Mouse (Mus musculus) megakaryocyte progenitor cell, adult 5-6 weeks (primary cell): ENCODE measurements at regions not wholly inside any gene's neighbourhood (a gene's known extent, or its start where the extent isn't known, plus 50 kb on each side); places are given as distances from the start of the nearest gene placed in this dataset.

ENCODE experiments used
- ATAC-seq: replicated peaks from 2 replicates; pipeline ENCODE4 v1.8.0; 2016; ENCODE audit warnings: mild to moderate bottlenecking, moderate TSS enrichment, inconsistent platforms; ENCODE audit not compliant: poor library complexity

DNA sequence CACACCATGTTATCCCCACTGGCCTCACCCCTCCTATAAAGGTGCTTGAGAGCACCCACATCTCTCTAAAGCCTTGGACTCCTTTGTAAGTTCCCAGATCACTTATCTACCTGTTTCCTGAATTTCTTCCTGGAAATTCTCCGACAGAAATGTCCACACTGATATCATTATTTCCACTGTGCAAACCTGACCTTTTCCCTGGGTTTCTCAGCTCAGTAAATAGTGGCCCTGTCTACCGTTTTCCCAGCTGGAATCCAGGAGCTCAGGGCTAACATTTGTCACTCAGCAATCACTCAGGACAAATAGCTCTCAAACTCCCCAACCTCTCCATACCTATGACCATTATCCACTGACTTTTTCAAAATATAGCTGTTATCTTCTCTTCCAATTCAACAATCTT lies 241.6 kb upstream of the Gm6657 start:
- ATAC-seq = no peak

DNA sequence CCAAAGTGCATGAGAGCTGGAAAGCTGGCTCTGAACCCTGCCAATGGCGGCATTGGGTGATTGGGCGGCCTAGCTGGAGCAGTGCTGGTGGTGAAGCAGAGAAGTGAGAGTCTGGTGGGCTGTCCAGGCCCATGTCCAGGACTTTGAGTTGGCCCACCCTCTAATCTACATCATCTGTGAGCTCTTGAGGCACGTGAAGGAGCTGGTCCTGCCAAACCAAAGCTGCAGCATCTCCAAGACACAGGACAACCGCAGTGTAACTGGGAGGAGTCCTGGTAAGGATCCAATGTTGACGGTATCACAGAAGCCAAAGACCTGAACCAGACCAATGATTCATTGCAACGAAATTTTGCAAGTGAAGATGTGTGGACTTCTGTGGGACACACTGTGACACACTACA lies 231.4 kb upstream of the Gm6657 start:
- ATAC-seq = no peak

DNA sequence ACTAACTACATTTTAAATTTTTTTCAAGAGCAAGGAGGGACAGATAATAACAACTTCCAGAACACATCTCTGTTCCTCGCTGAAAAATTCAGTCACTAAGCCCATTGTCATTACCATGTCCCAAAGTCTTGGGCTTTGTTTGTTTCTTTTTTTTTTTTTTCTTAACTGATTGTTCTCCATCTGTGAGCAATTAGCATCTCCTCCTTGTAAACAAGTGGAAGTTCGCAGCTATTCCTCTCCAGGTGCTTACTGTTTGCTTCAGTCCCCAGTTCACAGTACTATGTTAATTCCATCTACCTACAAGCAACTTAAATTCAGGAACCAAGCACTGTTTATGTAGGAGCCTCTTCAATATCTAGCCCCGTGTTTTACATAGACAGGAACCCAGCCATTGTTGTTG lies 225.5 kb upstream of the Gm6657 start:
- ATAC-seq = no peak

DNA sequence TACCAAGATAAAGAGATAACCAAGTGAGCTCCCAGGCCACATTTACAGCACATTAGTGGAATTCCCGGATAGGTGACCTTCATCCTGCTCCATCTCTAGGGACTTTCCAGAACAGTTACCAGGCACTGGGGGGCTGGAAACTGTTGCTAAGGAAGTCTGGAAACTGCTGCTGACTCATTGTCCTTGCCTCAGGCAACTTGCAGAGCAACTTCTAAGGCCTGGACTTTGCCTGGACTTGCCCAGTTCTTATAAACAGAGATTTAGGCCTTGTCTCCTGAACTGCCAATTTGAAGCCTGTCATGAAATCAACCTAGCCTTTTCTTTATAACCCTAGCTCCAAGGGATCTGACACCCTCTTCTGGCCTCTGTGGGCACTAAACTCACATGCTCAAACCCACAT lies 224.0 kb upstream of the Gm6657 start:
- no peak for ATAC-seq

DNA sequence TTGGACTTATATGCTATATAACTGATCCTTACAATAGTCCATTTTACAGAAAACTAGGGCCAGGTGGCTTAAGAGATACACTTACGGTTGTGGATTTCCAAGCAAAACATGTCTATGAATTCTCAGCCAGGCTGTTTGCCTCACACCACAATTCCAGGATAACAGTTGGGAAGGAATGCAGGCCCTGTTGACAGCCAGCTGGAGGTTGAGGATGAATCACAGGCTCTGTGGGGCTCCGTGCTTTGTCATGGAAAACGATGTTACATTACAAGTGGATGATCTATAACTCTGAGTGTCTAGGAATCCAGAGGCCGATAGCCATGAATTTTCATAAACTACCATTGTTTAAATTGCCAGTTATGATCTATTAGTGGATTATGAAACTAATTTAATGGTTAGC lies 221.9 kb upstream of the Gm6657 start:
- no peak for ATAC-seq

DNA sequence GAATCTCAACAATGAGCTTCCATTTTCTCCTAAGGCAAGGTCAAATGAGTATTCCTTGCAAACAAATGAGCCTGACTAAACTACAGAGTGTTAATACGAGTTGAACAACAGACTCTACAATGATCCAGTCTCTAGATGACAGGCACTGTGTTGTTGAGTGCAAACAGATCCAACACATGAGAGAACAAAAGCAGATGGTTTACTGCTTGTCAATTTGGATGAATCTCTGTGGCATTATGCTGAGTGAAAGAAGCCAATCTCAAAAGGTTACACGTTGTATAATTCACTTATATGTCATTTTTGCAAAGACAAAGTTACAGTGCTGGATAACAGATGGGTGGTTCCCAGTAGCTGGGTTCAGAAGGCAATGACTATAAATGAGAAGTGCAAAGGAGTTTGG lies 217.1 kb upstream of the Gm6657 start:
- no peak for ATAC-seq

DNA sequence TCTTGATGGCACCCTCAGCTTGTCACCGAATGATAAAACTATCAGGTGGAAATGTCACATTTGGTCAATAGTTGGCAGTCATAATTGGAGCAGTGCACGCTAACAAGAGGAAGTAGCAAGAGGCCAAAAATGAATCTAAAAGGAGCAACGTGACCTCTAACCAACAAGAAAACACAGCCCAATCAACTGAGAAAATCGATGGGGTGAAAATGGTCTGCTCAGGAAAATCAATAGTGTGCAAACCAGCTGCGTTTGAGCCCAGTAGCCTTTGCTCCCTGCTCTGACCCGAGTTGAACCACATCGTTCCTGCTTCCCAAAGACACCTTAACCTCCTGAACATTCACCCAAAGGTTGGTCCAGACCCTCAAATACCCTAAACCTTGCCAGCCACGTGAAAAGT lies 207.3 kb upstream of the Gm6657 start:
- no peak for ATAC-seq

DNA sequence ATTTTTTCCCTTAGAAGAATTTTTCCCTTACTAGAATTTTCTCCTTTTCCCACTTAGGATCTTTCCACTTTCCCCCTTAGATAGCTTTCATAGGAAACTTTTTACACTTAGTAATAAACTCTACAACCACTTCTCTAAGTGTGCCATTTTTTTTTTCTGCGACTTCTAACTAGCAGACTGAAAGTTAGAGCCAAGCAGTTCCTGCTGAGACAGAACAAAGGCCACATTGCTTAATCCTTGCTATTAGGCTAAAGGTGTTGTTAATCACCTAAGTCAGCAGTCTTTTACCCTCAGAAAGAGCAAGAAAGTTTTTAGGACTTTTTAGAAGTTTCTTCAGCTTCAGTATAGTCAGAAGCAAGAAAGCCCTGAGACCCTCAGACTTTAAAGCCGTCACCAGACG lies 204.3 kb upstream of the Gm6657 start:
- no peak for ATAC-seq

DNA sequence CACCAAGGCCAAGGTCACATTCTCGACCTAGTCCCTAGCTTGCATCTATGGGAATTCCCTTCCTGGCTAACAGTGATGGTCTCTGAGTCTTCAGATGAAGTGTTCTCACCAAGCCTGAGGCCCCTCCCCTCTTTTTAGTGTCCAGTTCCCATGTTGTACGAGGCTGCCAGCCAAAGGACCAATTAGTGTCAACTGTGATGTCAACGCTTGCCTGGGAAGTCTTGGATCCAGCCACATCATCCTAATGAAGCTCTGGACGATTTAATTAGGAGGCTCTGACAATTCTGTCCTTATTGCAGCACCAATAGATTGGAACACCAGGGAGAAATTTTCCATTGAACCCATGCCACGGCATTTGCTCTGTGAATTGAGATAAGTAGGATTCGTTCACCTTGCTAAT lies 202.4 kb upstream of the Gm6657 start:
- no peak for ATAC-seq

DNA sequence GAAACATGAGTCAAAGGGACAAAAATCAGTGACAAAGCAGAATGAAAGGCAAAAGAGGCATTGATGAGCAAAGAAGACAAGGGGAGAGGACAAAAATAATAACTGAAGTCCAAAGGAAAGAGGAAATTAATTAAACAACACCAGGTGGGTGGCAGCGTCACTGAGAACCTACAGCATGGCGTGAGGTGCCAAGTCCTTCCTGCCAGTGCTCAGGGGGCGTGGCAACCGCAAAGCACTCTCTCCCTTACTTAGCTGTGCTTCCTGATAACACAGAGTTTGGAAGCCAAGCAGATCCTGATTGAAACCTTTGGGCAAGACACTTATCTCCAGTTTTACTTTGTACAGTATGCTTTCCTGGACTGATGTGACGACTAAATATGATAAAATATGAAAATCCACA lies 199.9 kb upstream of the Gm6657 start:
- no peak for ATAC-seq

DNA sequence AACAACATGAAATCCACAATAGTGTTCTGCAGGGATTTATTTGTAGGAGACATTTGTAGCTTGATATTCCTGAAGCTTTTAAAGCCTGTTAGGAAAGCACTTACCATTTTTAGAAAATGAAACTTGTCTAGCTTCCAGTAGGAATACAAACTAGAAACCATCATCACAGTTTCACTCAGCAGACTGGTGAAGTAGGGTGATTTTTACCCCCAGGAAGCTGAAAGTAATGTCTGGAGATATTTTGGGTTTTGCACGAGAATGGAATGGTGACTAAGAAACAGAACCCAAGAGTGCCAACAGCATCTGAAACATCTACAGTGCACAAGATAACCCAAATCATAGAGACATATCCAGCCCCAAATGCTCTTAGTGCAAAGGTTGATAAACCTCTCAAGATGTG lies 196.1 kb upstream of the Gm6657 start:
- ATAC-seq = no peak

DNA sequence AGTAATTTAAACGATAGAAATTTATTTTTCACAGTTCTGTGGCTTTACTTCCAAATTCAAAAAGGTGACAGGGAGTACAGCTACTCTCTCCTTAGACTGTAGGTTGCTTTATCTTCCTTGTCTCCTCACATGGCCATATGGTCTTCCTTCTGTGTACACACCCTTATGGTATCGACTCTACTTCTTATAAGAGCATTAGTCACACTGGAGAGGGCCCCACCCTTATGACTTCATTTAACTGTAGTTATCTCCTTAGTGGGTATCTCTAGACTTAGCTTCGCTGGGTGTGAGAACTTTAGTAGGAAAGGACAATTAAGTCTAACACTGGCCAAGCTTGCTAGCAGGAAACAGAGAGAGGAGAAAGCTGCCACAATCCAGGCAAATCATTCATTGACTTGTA lies 193.6 kb upstream of the Gm6657 start:
- ATAC-seq = no peak

DNA sequence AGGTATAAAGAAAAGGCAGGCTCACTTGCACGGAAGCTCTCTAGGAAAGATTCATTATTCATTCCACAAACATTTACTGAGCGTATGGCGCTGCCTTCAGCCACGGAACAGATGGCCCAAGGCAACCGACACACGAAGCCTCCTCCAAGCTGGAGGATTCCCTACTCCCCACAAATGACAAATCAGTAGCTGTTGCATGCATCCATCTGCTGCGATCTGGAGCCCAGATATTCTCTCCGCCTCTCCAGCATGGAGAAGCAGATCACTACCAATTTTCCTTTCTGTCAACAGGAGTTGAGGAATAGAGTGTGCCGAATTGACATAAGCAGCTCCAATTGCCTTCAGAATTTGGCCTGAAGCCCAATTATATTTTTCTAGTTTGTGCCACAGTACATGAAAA lies 192.2 kb upstream of the Gm6657 start:
- ATAC-seq = no peak

DNA sequence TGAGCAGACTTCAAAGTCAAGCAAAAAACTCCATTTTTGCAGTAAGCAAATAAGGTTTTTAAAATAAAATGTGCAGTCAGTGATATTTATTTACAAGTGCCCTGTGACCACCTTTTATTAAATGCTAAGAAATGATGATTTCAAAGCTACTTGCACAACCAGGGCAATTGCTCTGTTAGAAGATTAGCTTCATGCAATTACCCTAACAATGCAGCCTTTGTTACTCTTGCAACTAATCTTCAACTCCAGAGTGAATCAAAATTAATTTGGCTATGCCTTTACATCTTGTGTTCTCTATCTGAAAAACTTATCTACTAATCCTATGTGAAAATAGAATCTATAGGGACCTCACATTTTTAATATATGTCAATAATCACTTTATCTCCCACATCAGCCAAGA lies 160.3 kb upstream of the Gm6657 start:
- no peak for ATAC-seq

DNA sequence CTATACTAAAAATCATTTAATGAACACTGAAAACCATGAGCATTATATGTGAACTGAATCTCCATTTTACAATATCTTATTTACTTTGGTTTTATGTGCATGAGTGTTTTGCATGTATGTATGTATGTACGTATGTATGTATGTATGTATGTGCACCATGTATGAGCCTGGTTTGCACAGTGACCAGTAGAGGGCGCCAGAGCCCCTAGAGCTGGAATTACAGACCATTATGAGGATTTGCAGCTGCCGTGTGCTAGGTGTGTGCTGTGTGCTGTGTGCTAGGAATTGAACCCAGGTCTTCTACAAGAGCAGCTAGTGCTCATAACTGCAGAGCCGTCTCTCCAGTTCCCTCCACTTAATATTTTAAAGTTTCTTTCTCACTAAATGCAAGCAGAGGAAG lies 147.5 kb upstream of the Gm6657 start:
- ATAC-seq = no peak

DNA sequence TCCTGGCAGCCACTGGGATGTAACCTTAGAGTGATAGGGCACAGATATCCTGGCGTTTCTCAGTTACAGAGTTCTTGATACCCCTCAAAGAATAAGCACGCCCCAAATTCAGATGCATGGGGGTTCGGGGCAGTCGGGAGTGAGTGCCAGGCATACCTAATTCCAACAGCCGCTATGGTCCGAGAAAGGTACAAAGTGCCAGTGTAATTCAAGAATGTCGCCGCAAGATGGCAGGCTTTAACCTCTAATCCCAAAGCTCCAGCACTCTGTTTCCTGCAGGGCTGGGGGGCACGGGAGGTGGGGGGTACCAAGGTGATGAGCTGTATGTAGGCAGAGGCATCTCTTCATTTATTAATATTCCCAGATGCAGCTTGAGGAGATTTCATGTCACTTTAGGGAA lies 138.1 kb upstream of the Gm6657 start:
- peak; percentile 90 for ATAC-seq

DNA sequence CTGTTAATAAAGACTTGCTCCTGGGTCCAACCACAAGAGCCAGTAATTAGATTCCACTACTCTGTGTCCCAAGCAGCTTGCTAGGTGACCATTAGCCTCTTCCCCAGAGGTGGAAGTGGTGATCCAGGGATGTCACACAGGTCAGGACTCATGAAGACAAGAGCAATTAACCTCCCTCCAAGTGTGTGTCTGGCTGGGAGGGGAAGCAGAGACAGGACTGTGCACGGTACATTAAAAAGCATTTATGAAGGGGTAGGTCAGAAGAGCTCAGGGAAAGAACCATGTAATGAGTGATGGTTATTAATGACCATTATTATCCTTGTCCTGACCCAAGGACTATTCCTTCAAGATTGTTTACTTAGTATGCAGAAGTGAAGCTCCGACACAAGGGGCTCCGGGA lies 136.9 kb upstream of the Gm6657 start:
- ATAC-seq = no peak

DNA sequence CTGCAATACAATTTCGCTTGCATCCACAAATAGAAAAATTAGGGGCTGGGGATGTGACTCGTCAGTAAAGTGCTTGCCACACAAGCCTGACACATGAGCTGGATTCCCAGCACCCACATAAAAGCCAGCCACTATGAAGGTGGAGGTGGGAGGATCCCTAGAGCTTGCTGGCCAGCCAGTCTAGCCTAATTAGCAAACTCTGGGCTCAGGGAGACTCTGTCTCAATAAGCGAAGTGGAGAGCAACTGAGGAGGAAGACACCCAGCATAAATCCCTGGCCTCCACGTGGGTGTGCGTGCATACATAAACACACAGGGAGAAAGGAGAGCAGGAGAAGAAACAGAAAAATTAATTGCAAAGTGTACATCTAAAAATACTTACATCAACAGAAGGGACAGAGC lies 134.1 kb upstream of the Gm6657 start:
- no peak for ATAC-seq

DNA sequence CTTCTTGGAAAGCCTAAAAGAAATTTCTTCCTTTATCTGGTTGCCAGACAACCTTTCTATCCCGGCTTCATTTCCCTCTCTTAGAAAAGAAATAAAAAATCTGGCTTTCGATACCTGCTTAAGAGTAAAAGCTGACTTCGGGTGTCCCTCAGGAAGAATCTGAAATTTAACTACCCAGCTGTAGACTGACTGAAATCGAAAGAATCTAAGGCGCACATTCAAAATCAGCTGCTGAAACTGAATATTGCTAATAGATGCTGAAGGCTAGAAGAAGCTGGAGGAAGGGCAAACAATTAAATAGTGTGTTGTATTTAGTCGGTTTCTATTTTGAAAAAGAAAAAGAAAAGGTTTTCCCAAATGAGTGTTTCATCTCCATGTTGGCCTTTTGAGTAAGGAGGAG lies 128.0 kb upstream of the Gm6657 start:
- ATAC-seq = no peak

DNA sequence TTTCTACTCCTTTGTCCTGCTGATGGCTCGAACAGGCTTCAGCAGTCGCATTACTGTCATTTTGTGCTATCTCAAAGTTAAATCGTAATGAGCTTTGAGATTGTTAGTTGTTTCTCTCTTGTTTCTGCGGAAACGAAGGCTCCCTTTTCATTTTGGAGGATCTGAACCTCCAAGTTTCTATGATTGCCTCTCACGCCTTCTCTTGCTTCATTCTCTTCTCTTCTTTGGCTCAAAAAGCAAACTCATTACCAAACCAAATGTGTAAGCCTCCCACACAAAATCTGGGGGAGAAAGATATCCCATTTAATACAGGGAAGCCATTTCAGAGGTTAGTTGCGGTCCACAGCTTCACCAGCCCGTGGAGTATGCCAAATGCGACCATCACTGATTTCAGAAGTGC lies 121.1 kb upstream of the Gm6657 start:
- no peak for ATAC-seq

DNA sequence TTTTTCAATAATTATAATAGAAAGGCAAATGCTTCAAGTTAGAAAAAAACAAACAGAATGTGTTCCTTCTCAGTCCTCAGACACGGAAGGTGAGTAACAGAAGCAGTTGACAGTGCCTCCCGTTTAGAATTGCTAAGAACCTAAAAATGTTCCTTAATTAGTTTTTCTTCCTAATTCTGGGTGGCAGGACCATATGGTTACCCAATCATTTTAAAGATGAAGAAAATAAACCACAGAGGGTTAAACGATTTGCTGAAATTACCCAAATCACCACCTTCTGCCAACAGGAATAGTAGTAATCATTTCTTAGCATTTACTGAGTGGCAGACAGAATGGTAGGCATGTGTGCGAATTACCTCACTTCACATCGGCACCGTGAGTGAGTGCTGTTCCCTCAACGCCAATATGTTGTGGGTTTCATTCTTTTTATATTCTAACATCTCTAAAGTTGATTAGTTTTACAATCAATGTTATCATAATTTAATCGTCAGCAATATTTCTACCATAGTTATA lies 119.7 kb upstream of the Gm6657 start:
- ATAC-seq = no peak

DNA sequence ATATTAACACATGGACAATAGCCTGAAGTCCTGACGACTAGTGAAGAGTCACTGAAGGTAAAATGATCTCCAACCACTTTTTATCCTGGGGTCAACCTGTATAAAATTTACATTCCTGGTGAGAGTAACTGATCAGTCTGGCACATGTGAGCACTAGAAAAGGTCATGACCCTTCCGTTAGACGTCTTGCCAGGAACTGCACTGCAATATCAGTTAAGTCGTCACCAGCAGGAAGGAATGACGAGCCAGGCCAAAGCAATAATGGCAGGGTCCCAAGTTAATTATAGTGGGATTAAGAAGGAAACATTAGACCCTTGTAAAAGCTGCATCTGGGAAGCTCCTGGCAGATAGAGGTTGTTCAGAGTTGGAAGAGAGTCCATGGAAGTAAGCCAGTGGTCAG lies 116.8 kb upstream of the Gm6657 start:
- ATAC-seq = no peak

DNA sequence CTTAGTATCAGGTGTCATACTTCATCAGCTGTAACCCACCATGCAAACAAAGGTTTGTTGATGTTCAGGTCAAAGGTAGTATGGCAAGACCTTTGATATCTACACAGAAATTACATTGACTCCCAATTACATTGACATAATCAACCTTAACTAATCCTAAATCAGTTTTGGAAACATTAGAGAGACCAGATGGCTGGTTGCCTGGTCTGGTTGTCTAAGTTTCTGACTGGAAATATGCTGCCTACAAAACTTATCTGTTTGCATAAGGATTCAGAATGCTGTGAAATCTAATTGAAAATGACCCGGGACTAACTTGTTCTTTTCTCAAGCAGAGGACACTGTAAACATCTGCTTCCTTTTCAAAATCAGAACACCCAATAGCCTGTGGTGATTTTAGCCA lies 111.9 kb upstream of the Gm6657 start:
- no peak for ATAC-seq

DNA sequence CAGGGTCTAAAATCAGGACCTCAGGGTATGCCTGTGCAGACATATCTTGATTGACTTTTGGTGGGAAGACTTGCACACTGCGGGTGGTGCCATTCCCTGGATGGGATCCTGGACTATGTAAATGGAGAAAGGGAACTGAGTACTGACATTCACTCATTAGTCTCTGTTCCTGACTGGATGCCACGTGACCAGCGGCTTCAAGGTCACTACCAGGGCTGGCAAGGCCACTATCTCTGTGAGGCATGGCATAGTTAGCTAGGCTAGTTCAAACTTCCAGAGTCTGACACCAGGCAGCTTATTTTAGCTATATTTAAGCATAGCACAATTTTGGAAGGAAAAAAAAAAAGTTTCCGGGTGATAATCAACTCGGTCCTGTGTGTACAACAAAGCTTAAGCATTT lies 108.0 kb upstream of the Gm6657 start:
- no peak for ATAC-seq
